Mouse (Mus musculus) kidney, embryonic 14.5 days (tissue): ENCODE data around the gene Map9. TPM values are rescaled to one million over a fixed set of nuclear protein-coding genes. Genes with fewer than 3 reads are reported as not detected.
A peak's percentile ranks its signal among the peaks of the same experiment; 100 is the strongest.

ENCODE experiments used
- ATAC-seq: fragments of 200-750 bp; cut with Nextera tagmentation; 2 replicates; pipeline ENCODE4 v1.8.0; 2017; ENCODE audit warnings: moderate number of reproducible peaks, mild to moderate bottlenecking, moderate TSS enrichment, moderate library complexity; ENCODE audit not compliant: low FRiP score, low TSS enrichment
- H3K27ac ChIP-seq: fragments of 300-500 bp; sonication (generic); 2 replicates; pipeline ENCODE4 v1.5.1; 2014; ENCODE audit warnings: low read depth, mild to moderate bottlenecking, low read length, moderate library complexity, mixed read lengths
- H3K27me3 ChIP-seq: fragments of 300-500 bp; sonication (generic); 2 replicates; pipeline ENCODE4 v1.6.1; 2014; ENCODE audit warnings: mild to moderate bottlenecking, low read length; ENCODE audit not compliant: control insufficient read depth, insufficient read depth
- H3K36me3 ChIP-seq: fragments of 300-500 bp; sonication (generic); 2 replicates; pipeline ENCODE4 v1.6.1; 2014; ENCODE audit warnings: low read length, mixed read lengths; ENCODE audit not compliant: control insufficient read depth, insufficient read depth
- H3K4me1 ChIP-seq: fragments of 300-500 bp; sonication (generic); 2 replicates; pipeline ENCODE4 v1.6.1; 2014; ENCODE audit warnings: low read length, mixed read lengths; ENCODE audit not compliant: control insufficient read depth, insufficient read depth
- H3K4me2 ChIP-seq: fragments of 300-500 bp; sonication (generic); replicated peaks from 2 replicates; pipeline ENCODE4 v1.6.1; 2014; ENCODE audit warnings: low read depth, mild to moderate bottlenecking, low read length
- H3K4me3 ChIP-seq: fragments of 300-500 bp; sonication (generic); 2 replicates; pipeline ENCODE4 v1.5.1; 2014; ENCODE audit warnings: mild to moderate bottlenecking, low read length
- H3K9ac ChIP-seq: fragments of 300-500 bp; sonication (generic); 2 replicates; pipeline ENCODE4 v1.6.1; 2014; ENCODE audit warnings: low read depth, mild to moderate bottlenecking, low read length, moderate library complexity
- H3K9me3 ChIP-seq: fragments of 300-500 bp; sonication (generic); 2 replicates; pipeline ENCODE4 v1.6.1; 2016; ENCODE audit warnings: low read length; ENCODE audit not compliant: control insufficient read depth
- WGBS: fragments of 180-500 bp; shearing (Covaris S2); extraction: QIAGEN DNeasy Blood & Tissue Kit; methylation state at CpG from one replicate; pipeline ENCODE4 v1.1.7; 2014; 5-methylcytosine and 5-hydroxymethylcytosine counted together
- polyA plus RNA-seq: library from polyadenylated mRNA; unstranded; fragments of >200 nt; fragmentation: Nextera tagmentation; extraction: Ambion mirVana; gene quantifications from 2 replicates; pipeline ENCODE4 v1.2.1, GENCODE M21; 2014

Map9 gene
- polyA plus RNA-seq, 1 experiment from 2014 or later, result 7.8 TPM

- Histone ChIP-seq H3K4me2 (no peak overlapping the region), H3K27ac (no peak overlapping the region), H3K36me3 (no peaks in the 10 kb centered on the region), H3K27me3 (no peaks in the 10 kb centered on the region), H3K4me1 (no peaks in the 10 kb centered on the region), H3K9me3 (no peaks in the 10 kb centered on the region), H3K4me3 (no peak overlapping the region), H3K9ac (no peak overlapping the region)
- WGBS, result 25% methylated on average over 2 of the region's 2 CpGs
- no peak for ATAC-seq
Measured at GRCm38 (mm10) chr3:82350321-82350720, 7.5 kb upstream of the Map9 start.

GRCm38 (mm10) chr3:82357340-82357739, 504 bp upstream of the Map9 start:
- ATAC-seq, result peak; percentile 5; the same call in 1 of the 2 replicates
- Histone ChIP-seq H3K27ac (0 out of 2 replicates have a peak overlapping the region, but pooled peaks have one; percentile 17), H3K36me3 (no peaks in the 10 kb centered on the region; the same call in 1 of the 2 replicates), H3K9ac (no peak overlapping the region), H3K27me3 (no peaks in the 10 kb centered on the region), H3K4me2 (peak overlapping the region; percentile 76), H3K9me3 (no peaks in the 10 kb centered on the region), H3K4me1 (no peaks in the 10 kb centered on the region), H3K4me3 (peak overlapping the region; percentile 79)
- WGBS, result 11% methylated on average over 5 of the region's 5 CpGs

GRCm38 (mm10) chr3:82359036-82359435, 1.2 kb downstream of the Map9 start:
- no peaks in the 10 kb centered on the region for H3K4me1 ChIP-seq
- 83% methylated on average over 8 of the region's 8 CpGs for WGBS
- H3K9me3 ChIP-seq, result no peaks in the 10 kb centered on the region
- no peaks in the 10 kb centered on the region; the same call in 1 of the 2 replicates for H3K36me3 ChIP-seq
- H3K9ac ChIP-seq, result no peak overlapping the region
- H3K27me3 ChIP-seq, result no peaks in the 10 kb centered on the region
- H3K4me3 ChIP-seq, result no peak overlapping the region
- ATAC-seq, result no peak
- no peak overlapping the region for H3K4me2 ChIP-seq
- no peak overlapping the region for H3K27ac ChIP-seq

- Histone ChIP-seq H3K4me1 (no peaks in the 10 kb centered on the region), H3K27ac (no peak overlapping the region; the same call in 1 of the 2 replicates), H3K36me3 (no peaks in the 10 kb centered on the region; the same call in 1 of the 2 replicates), H3K9ac (no peak overlapping the region), H3K4me2 (no peak overlapping the region), H3K27me3 (no peaks in the 10 kb centered on the region), H3K9me3 (no peaks in the 10 kb centered on the region), H3K4me3 (no peak overlapping the region)
- ATAC-seq, result no peak
- 23% methylated on average over 4 of the region's 4 CpGs for WGBS
Measured at GRCm38 (mm10) chr3:82362452-82362851, 4.6 kb downstream of the Map9 start.

- ATAC-seq, result no peak
- H3K4me3 ChIP-seq, result no peak overlapping the region
- 79% methylated on average over 8 of the region's 8 CpGs for WGBS
Measured at GRCm38 (mm10) chr3:82364505-82364904, 6.7 kb downstream of the Map9 start.

GRCm38 (mm10) chr3:82364988-82365387, 7.1 kb downstream of the Map9 start:
- H3K36me3 ChIP-seq, result no peaks in the 10 kb centered on the region; the same call in 1 of the 2 replicates
- H3K4me1 ChIP-seq, result no peaks in the 10 kb centered on the region
- WGBS, result 38% methylated on average over 4 of the region's 4 CpGs
- no peak overlapping the region for H3K4me3 ChIP-seq
- no peak overlapping the region for H3K27ac ChIP-seq
- 0 out of 2 replicates have a peak, but pooled peaks have one; percentile 47 for ATAC-seq
- H3K4me2 ChIP-seq, result no peak overlapping the region
- no peaks in the 10 kb centered on the region for H3K27me3 ChIP-seq
- no peak overlapping the region for H3K9ac ChIP-seq
- no peaks in the 10 kb centered on the region for H3K9me3 ChIP-seq

More at GRCm38 (mm10) chr3:82364505-82364904, 6.7 kb downstream of the Map9 start:
- H3K9me3 ChIP-seq, result no peaks in the 10 kb centered on the region
- no peak overlapping the region for H3K4me2 ChIP-seq
- H3K36me3 ChIP-seq, result no peaks in the 10 kb centered on the region; the same call in 1 of the 2 replicates
- H3K27ac ChIP-seq, result no peak overlapping the region
- H3K9ac ChIP-seq, result no peak overlapping the region
- H3K4me1 ChIP-seq, result no peaks in the 10 kb centered on the region
- H3K27me3 ChIP-seq, result no peaks in the 10 kb centered on the region

- 81% methylated on average over 21 of the region's 21 CpGs for WGBS
- Histone ChIP-seq H3K4me2 (no peak overlapping the region), H3K4me3 (no peak overlapping the region), H3K27me3 (no peaks in the 10 kb centered on the region), H3K4me1 (no peaks in the 10 kb centered on the region), H3K27ac (no peak overlapping the region), H3K36me3 (0 out of 2 replicates have a peak, but pooled peaks cover 2% of the 10 kb centered on the region), H3K9ac (no peak overlapping the region), H3K9me3 (no peaks in the 10 kb centered on the region)
- ATAC-seq, result no peak
Measured at GRCm38 (mm10) chr3:82369063-82369860, 11.4 kb downstream of the Map9 start.

GRCm38 (mm10) chr3:82370439-82371011, 12.7 kb downstream of the Map9 start:
- 85% methylated on average over 10 of the region's 10 CpGs for WGBS
- no peak for ATAC-seq
- Histone ChIP-seq H3K9me3 (no peaks in the 10 kb centered on the region), H3K4me2 (no peak overlapping the region), H3K27ac (no peak overlapping the region), H3K27me3 (no peaks in the 10 kb centered on the region), H3K4me3 (no peak overlapping the region), H3K36me3 (0 out of 2 replicates have a peak, but pooled peaks cover 2% of the 10 kb centered on the region), H3K9ac (no peak overlapping the region), H3K4me1 (no peaks in the 10 kb centered on the region)

GRCm38 (mm10) chr3:82376965-82377364, 19.1 kb downstream of the Map9 start:
- Histone ChIP-seq H3K9me3 (no peaks in the 10 kb centered on the region), H3K9ac (no peak overlapping the region), H3K4me1 (no peaks in the 10 kb centered on the region), H3K36me3 (peaks cover 7% of the 10 kb centered on the region; the same call in 1 of the 2 replicates), H3K4me3 (no peak overlapping the region), H3K4me2 (no peak overlapping the region), H3K27ac (no peak overlapping the region), H3K27me3 (no peaks in the 10 kb centered on the region)
- WGBS, result 48% methylated on average over 14 of the region's 14 CpGs
- peak; percentile 85 for ATAC-seq
